Mouse (Mus musculus) heart, postnatal 36 days (tissue): ENCODE results near the gene E2f4. TPM values are rescaled to one million over a fixed set of nuclear protein-coding genes. Genes with fewer than 3 reads are reported as not detected.

Experiments used
- DNase-seq, 2 experiments: peaks; one replicate each; pipeline ENCODE4 v3.0.0; 2021 to 2022
- intact Hi-C: fragments of 180-260 bp; cut with DNase I; formaldehyde crosslinking; loops from one replicate; pipeline ENCODE4 v1.15.1; 2025
- total RNA-seq, 2 experiments: library from RNA; stranded (reverse); gene quantifications; 2 replicates each; pipeline ENCODE4 v1.2.3; 2021

Gene E2f4
- total RNA-seq, 2 experiments from 2014 or later, result 18.9 to 20.0 TPM

GRCm38 (mm10) chr8:105310118-105310517 lies 12.7 kb downstream of the E2f4 start:
- intact Hi-C loops, result no loop called here

GRCm38 (mm10) chr8:105311718-105312117 lies 14.3 kb downstream of the E2f4 start:
- intact Hi-C loops, result no loop called here
- DNase-seq, result no peak

More at GRCm38 (mm10) chr8:105310118-105310517, 12.7 kb downstream of the E2f4 start:
- no peak for DNase-seq

GRCm38 (mm10) chr8:105312891-105313481 lies 15.5 kb downstream of the E2f4 start:
- intact Hi-C loops, result no loop called here

GRCm38 (mm10) chr8:105313622-105314402 lies 16.3 kb downstream of the E2f4 start:
- intact Hi-C loops, result no loop called here
- no peak for DNase-seq

More at GRCm38 (mm10) chr8:105312891-105313481, 15.5 kb downstream of the E2f4 start:
- no peak for DNase-seq

- no peak for DNase-seq
- intact Hi-C loops, result no loop called here
Measured at GRCm38 (mm10) chr8:105315073-105315769, 17.8 kb downstream of the E2f4 start.

GRCm38 (mm10) chr8:105317941-105318340 lies 20.5 kb downstream of the E2f4 start:
- DNase-seq, result no peak
- intact Hi-C loops, result no loop called here

GRCm38 (mm10) chr8:105318662-105319190 lies 21.3 kb downstream of the E2f4 start:
- intact Hi-C loops, result no loop called here

GRCm38 (mm10) chr8:105323183-105323582 lies 25.7 kb downstream of the E2f4 start:
- intact Hi-C loops, result no loop called here
- no peak for DNase-seq

More at GRCm38 (mm10) chr8:105318662-105319190, 21.3 kb downstream of the E2f4 start:
- DNase-seq, result no peak

- intact Hi-C loops, result loop anchor here (1.0 to 2.0 kb wide), 3 partner anchors 21 to 27 kb away; partner anchors contain the start of genes Elmo3 and Fhod1
- DNase-seq, result no peak
Measured at GRCm38 (mm10) chr8:105325641-105326093, 28.2 kb downstream of the E2f4 start.

GRCm38 (mm10) chr8:105326141-105326672 lies 28.7 kb downstream of the E2f4 start, which contains the start of the genes Lrrc29 and Tmem208:
Gene Lrrc29 (minus strand): TSS chr8:105326278.
Gene Tmem208 (plus strand): TSS chr8:105326354.
- intact Hi-C loops, result loop anchor here (1.0 to 2.0 kb wide), 2 partner anchors 21 to 28 kb away; partner anchors contain the start of gene Fhod1
- peak; percentile 96 to 97 for DNase-seq

- DNase-seq, result no peak
- intact Hi-C loops, result loop anchor here (1.0 to 2.0 kb wide), 3 partner anchors 13 to 29 kb away; partner anchors contain the start of gene Fhod1
Measured at GRCm38 (mm10) chr8:105326968-105327367, 29.5 kb downstream of the E2f4 start.

GRCm38 (mm10) chr8:105330325-105330724 lies 32.9 kb downstream of the E2f4 start:
- intact Hi-C loops, result no loop called here
- DNase-seq, result no peak

- no peak for DNase-seq
- intact Hi-C loops, result no loop called here
Measured at GRCm38 (mm10) chr8:105331469-105331868, 34.0 kb downstream of the E2f4 start.

GRCm38 (mm10) chr8:105331931-105332330 lies 34.5 kb downstream of the E2f4 start:
- intact Hi-C loops, result no loop called here
- no peak for DNase-seq

- DNase-seq, result no peak
- intact Hi-C loops, result no loop called here
Measured at GRCm38 (mm10) chr8:105332523-105332922, 35.1 kb downstream of the E2f4 start.

GRCm38 (mm10) chr8:105336373-105337130 lies 39.1 kb downstream of the E2f4 start:
- no peak for DNase-seq
- intact Hi-C loops, result no loop called here

- no peak for DNase-seq
- intact Hi-C loops, result no loop called here
Measured at GRCm38 (mm10) chr8:105338992-105339391, 41.5 kb downstream of the E2f4 start.

GRCm38 (mm10) chr8:105339886-105340635 lies 42.6 kb downstream of the E2f4 start:
- no peak for DNase-seq
- intact Hi-C loops, result loop anchor here (1.0 kb wide), 1 partner anchor 13 kb away; no protein-coding TSS in a partner anchor

GRCm38 (mm10) chr8:105341399-105341798 lies 43.9 kb downstream of the E2f4 start:
- no peak for DNase-seq
- intact Hi-C loops, result no loop called here
